ENCODE assay signal across 10 mouse cellular contexts in genomic region chr7:110116731-110117291, GRCm38 (mm10). TPM values are rescaled to one million over a fixed set of nuclear protein-coding genes. Genes with fewer than 3 reads are reported as not detected.
DNase-seq lines count a peak whose midpoint lies in the region; ATAC-seq lines count a peak whose summit lies in the region.
"Had no signal": no experiment of that assay in that cellular context is flagged by ENCODE, and none has a peak within 500 bp of the region (broad histone marks: within the 10 kb centered on the region; RNA-seq: fewer than 3 reads in every experiment).

No protein-coding gene starts in this region.

- WGBS in heart, embryonic 10.5 days: 40% methylated on average over 1 of the region's 1 CpGs
- WGBS in lung, embryonic 15.5 days: 24% methylated on average over 1 of the region's 1 CpGs
- WGBS in liver, embryonic 12.5 days (ENCODE audit: insufficient replicate concordance): 48% methylated on average over 1 of the region's 1 CpGs

- H3K27me3 ChIP-seq in heart, embryonic 10.5 days (ENCODE audit: insufficient read depth, poor library complexity, severe bottlenecking): no peaks in the 10 kb centered on the region
- no peaks in the 10 kb centered on the region for H3K27me3 ChIP-seq in lung, embryonic 15.5 days
- no peaks in the 10 kb centered on the region for H3K27me3 ChIP-seq in liver, embryonic 12.5 days (replicated peaks)
- H3K27me3 ChIP-seq: CH12.LX had no signal

- H3K4me1 ChIP-seq in heart, embryonic 10.5 days: peaks cover 30% of the 10 kb centered on the region
- 0 out of 2 replicates have a peak, but pooled peaks cover 9% of the 10 kb centered on the region for H3K4me1 ChIP-seq in lung, embryonic 15.5 days
- H3K4me1 ChIP-seq in liver, embryonic 12.5 days: peaks cover 13% of the 10 kb centered on the region

- no peak overlapping the region for H3K4me3 ChIP-seq in heart, embryonic 10.5 days
- no peak overlapping the region for H3K4me3 ChIP-seq in lung, embryonic 15.5 days
- no peak overlapping the region for H3K4me3 ChIP-seq in liver, embryonic 12.5 days

- H3K36me3 ChIP-seq in heart, embryonic 10.5 days: no peaks in the 10 kb centered on the region
- H3K36me3 ChIP-seq in lung, embryonic 15.5 days: no peaks in the 10 kb centered on the region
- no peaks in the 10 kb centered on the region for H3K36me3 ChIP-seq in liver, embryonic 12.5 days

- DNase-seq in heart, adult 11 months: peak; percentile 99
- DNase-seq in heart, embryonic 10.5 days (ENCODE audit: low spot score): no peak
- DNase-seq in ES-CJ7 (ENCODE audit: low read depth, low spot score): peak; percentile 84
- peak; percentile 61 for DNase-seq in fat pad, adult 2 months (ENCODE audit: extremely low read depth, low read depth, low spot score)
- no peak for DNase-seq in retina, embryonic 14.5 days (ENCODE audit: low spot score)
- DNase-seq in cerebellum, postnatal 10 days: no peak
- DNase-seq: cerebellum, adult 9-10 months had no signal

- H3K9me3 ChIP-seq in heart, embryonic 10.5 days: no peaks in the 10 kb centered on the region
- H3K9me3 ChIP-seq in lung, embryonic 15.5 days: no peaks in the 10 kb centered on the region
- H3K9me3 ChIP-seq in liver, embryonic 12.5 days (replicated peaks): no peaks in the 10 kb centered on the region

- H3K4me2 ChIP-seq in lung, embryonic 15.5 days: no peak overlapping the region
- H3K4me2 ChIP-seq in liver, embryonic 12.5 days: no peak overlapping the region

- H3K9ac ChIP-seq in lung, embryonic 15.5 days: no peak overlapping the region
- H3K9ac ChIP-seq in liver, embryonic 12.5 days: no peak overlapping the region

- H3K27ac ChIP-seq in heart, embryonic 10.5 days: no peak overlapping the region
- H3K27ac ChIP-seq in lung, embryonic 15.5 days: 0 out of 2 replicates have a peak overlapping the region, but pooled peaks have one; percentile 1
- H3K27ac ChIP-seq in liver, embryonic 12.5 days: no peak overlapping the region

- ATAC-seq in lung, embryonic 15.5 days (ENCODE audit: borderline replicate concordance, extremely low read depth, low FRiP score, low TSS enrichment): no peak
- ATAC-seq in liver, embryonic 12.5 days: no peak

RNA-seq across cellular contexts. Expression of gene Wee1, which starts 5.0 kb away (rescaled TPM):
- 25.1 and 29.0 TPM in 2 replicates for polyA plus RNA-seq in heart, embryonic 10.5 days (2016; fragmentation: Nextera tagmentation; extraction: Ambion mirVana)
- polyA plus RNA-seq in lung, embryonic 15.5 days (2015; fragmentation: Nextera tagmentation; extraction: Ambion mirVana): 31.4 and 32.9 TPM in 2 replicates
- 23.6 and 24.9 TPM in 2 replicates for polyA plus RNA-seq in liver, embryonic 12.5 days (2016; fragmentation: Nextera tagmentation; extraction: Ambion mirVana)

RNA-seq across cellular contexts. Expression of gene Zfp143, which starts 55.8 kb away (rescaled TPM):
- polyA plus RNA-seq in heart, embryonic 10.5 days (2016; fragmentation: Nextera tagmentation; extraction: Ambion mirVana): 18.7 and 19.0 TPM in 2 replicates
- 20.7 and 21.2 TPM in 2 replicates for polyA plus RNA-seq in lung, embryonic 15.5 days (2015; fragmentation: Nextera tagmentation; extraction: Ambion mirVana)
- polyA plus RNA-seq in liver, embryonic 12.5 days (2016; fragmentation: Nextera tagmentation; extraction: Ambion mirVana): 13.5 and 14.2 TPM in 2 replicates

Comparison
In these comparisons a context has a peak if more than half of its experiments do, and no peak if none do; other contexts are left out.
1. DNase-seq: peak in heart, adult 11 months (single experiment), ES-CJ7 (single experiment) and fat pad, adult 2 months (single experiment); none in heart, embryonic 10.5 days (single experiment), retina, embryonic 14.5 days (single experiment) and cerebellum, postnatal 10 days (0 of 2).